Mouse (Mus musculus): ENCODE measurements around the gene Slx4ip.

Slx4ip gene

DNA sequence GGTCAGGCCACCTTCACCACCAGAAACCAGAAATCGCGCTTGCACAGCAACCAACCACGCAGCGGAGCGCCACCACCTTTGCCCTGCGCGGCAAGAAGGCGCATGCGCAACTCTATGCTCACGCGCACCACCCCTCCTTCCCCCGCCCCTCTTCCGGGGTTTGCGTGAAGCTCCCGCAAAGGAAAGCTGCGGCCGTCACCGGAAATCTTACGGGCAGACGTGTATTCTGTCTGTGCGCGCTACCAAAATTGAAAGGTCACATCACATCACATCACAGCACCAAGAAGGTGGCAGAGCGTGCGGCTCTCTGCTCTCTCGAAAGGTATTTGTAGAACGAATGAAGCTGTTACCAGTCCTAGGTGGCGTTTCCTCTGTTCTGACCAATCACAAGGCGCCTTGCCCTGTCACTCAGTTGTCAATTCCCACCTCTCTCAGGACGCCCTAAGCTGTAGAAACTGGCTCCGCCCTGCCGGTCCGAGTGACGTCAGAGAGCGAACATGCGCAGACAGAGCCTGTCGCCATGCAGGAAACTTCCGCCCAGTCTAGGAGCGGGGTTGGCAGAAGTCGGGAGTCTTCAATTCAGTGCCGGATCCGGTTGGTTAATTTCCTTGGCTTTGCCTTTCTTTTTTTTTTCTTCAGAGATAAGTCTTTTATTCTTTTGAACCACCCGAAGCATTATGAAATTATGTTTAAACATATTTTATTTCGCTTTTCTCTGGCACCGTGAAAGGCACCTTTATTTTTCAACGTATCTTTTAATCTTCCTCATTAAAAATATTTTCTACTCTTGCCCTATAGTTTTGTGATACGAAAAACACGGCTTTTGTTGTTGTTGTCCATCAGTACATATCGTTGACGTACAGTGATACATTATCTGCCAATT lies at the start of gene Slx4ip, which contains the start of the genes AL731706.1 and Mkks:
Gene Slx4ip (plus strand): TSS at position 151 of the 883 bp plus-strand sequence.
Gene AL731706.1 (minus strand): TSS at position 322 of the 883 bp plus-strand sequence.
Gene Mkks (minus strand): TSS at position 322 of the 883 bp plus-strand sequence.
- TF ChIP-seq GATA4 (IDR thresholded peaks at IDR 0.05; ENCODE audit: insufficient replicate concordance, low read length), result no peak

DNA sequence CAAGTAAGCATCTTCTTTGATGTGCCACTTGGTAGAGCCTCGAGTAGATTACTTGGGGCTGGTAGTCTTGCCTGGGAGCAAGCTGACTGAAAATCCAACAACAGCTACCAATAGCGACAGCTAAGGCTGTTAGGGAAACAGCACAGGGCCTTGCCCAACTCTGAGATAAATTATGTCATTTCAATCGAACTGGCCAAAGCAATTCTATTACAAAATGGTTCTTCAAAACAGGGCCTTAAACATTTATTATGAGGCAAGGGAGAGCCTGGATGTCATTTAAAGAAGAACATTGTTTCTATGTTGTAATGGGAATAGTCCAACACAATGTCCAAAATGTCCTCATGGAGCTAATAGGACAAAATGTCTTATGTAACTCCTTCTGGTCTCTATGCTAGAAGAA lies 40.7 kb upstream of the Slx4ip start:
- no peak for TF ChIP-seq GATA4 (IDR thresholded peaks at IDR 0.05; ENCODE audit: insufficient replicate concordance, low read length)

DNA sequence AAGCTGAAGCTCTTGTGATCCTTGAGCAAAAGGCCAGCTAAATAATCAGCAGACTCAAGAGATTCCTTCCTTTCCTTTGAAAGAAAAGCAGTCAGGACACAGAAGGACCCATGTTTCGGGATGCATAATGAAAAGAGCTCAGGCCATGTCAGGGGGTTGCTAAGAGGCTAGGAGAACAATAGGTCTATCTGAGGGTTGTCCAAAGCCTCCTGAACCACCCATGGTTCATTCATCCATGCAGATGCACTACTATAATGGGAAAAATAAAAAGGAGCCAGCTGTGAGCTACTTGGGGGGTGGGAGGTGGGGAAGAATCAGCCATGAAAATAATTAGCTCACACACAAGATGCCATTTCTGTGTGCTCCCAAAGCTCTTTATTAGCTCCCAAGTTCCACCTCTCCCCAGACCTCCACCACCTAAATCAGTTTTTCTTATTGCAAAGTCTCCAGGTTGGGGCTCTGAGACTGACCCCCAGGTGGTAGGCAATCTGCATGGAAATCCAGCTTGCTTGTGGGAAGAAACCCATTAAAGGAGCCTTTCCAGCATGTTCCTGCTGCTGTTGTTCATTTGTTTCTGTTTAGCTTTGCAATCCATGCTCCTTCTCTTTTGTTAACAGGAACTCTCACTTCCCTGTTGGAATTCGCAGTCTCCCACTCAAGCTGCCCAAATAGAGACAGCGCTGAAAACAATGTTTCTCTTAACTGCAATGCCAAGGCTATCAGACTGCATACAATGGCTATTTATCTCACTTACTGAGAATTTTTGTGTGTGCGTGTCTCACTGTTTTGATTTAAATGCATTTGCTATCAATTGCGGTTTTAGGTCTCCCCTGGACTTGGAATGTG lies 36.3 kb upstream of the Slx4ip start:
- TF ChIP-seq GATA4 (IDR thresholded peaks at IDR 0.05; ENCODE audit: insufficient replicate concordance, low read length), result no peak

DNA sequence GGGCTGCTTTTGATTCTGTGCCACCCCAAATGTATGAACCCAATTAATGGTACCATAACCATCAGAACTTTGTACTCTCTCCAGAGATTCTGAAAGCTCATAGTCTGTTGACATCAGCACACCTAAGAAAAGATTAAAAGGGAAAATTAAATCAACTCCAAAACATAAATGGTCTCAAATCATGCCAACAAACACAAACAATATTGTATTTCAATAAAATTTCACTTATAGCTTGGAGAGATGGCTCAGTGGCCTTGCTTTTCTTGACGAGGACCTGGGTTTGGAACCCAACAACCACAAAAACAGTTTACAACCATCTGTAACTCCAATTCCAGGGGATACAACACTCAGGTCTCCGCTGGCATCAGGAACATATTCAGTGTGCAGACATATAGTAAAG lies 5.4 kb upstream of the Slx4ip start, which contains the start of gene AL731706.2:
Gene AL731706.2 (minus strand): TSS at position 101 of the 400 bp plus-strand sequence.
- no peak for TF ChIP-seq GATA4 (IDR thresholded peaks at IDR 0.05; ENCODE audit: insufficient replicate concordance, low read length)

DNA sequence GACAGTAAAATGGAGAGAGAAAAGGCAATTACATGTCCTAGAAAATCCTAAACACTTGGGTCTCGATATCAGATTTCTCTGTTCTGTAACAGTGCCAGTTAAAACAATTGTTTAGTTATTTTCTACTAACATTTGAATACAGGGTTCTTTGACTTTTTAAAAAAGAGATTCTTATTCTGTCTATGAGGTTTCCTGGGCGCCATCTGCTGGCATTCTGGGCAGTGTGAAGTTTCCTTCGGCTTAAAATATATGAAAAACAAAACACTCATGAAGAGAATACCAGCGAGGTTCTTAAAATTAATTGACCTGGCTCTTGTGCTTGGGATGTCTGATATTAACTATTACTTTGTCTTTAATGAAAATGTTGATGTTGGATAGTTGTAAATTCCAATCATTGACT lies 4.2 kb upstream of the Slx4ip start:
- TF ChIP-seq GATA4 (IDR thresholded peaks at IDR 0.05; ENCODE audit: insufficient replicate concordance, low read length), result no peak

DNA sequence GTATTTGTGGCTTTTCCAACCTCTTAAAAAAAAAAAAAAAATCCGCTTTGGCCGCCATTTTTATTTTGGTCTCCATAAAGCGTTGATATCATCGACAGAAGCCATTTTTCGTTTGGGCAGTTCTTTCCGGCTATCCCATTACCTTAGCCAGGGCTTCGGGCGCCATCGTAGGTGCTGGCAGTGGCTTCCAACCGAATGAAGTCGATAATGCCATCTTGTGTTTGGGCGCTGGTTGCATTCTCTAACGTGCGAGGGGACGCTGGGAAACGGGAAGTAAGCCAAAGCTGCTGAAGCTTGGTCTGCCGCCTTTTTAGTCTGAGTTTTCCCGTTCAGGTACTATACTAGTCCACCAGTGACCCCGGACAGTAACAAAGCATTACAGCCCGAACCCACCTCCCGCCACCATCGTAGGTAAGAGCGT lies 943 bp downstream of the Slx4ip start:
- 0 out of 2 replicates have a peak, but pooled peaks have one; percentile 5 for TF ChIP-seq GATA4 (IDR thresholded peaks at IDR 0.05; ENCODE audit: insufficient replicate concordance, low read length)

DNA sequence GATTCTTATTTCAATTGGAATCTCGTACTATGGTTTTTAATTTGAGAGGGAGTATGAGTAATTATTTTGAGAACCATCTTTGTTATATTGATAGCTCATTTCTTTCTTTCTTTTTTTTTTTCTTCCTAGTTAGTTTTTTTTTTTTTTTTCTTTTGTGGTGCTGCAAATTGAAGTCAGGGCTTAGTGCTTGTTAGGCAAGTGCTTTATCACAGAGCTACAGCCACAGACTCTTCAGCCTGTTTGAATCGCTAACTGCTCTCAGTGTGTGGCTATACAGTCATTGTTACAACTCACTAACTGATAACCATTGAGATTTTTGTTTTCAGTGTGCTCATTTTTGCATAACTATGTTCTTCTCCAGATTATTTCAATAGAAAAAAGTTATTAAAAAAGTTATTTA lies 3.5 kb downstream of the Slx4ip start:
- TF ChIP-seq GATA4 (IDR thresholded peaks at IDR 0.05; ENCODE audit: insufficient replicate concordance, low read length), result no peak

DNA sequence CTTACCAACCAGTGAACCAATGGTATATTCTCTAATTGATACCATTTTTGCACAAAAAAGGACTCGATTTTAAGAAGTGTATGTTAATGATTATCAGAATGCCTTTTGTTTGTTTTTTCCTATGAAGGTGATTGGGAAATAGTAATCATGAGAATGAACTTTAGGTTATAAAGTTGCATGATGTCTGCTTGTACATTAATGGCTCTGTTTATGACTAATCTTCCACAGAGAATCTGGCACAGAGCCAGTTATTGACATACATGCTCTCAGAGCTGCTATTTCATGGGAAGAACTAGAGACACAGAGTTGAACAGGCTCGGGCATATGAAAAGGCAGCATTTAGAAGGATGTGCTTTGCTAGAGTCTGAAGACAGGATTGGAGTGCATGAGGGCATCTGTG lies 5.1 kb downstream of the Slx4ip start:
- no peak for TF ChIP-seq GATA4 (IDR thresholded peaks at IDR 0.05; ENCODE audit: insufficient replicate concordance, low read length)

DNA sequence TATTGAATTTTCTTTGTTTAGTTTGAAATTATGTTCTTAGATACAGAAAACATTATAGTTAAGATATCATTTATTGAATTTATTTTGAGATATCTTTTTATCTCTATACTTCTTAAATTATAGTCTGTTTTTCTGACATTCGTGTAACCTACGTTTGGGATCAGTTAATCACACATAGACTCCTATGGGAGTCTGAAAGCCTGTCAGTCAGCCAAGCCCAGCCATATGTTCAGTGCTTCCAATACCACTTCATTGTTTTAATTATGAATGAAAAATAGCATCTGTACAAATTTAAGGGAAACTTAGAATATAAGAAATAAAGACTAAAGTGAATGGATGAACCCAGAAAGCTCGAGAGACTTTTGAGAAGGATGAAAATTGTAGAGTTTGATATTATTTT lies 17.6 kb downstream of the Slx4ip start:
- TF ChIP-seq GATA4 (IDR thresholded peaks at IDR 0.05; ENCODE audit: insufficient replicate concordance, low read length), result no peak

DNA sequence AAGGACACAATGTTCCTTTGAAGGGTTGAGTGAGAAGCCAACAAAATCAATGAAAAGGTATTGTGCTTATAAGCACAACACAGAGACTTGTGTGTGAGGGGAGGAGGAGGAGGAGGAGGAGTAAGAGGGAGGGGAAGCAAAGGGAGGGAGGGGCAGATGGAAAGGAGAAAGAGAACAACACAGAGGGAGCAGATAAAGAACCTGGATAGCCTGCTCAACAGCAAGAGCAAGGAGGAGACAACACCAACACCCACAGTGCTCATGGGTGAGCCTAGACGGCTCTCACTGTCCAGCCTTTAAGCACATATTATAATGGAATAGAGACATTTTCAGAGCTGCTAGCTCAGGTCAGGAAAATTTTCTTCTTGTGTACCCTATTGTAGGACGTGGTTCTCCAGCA lies 18.3 kb downstream of the Slx4ip start:
- no peak for TF ChIP-seq GATA4 (IDR thresholded peaks at IDR 0.05; ENCODE audit: insufficient replicate concordance, low read length)

DNA sequence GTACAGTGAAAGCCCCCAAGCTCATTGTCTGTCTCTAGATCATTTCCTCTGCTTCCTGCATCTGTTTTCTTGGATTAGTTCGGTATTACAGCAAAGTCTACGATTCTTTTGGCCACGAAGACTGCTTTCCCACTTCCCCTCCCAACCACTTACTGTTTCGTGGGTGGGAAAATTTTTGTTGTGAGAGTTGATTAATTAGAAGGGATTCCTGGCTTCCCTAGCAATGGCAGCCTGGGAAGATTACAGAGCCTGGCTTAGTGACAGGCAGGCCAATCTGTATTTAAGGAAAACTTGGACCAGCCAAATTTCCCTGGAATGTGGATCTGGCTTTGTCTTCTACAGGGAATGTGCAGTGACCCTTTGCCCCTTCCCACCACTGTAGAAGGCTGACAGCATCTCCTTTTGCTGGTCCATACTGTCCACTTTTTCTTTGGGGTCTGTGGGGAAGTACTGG lies 21.0 kb downstream of the Slx4ip start:
- peak; percentile 39; the same call in 1 of the 2 replicates for TF ChIP-seq GATA4 (IDR thresholded peaks at IDR 0.05; ENCODE audit: insufficient replicate concordance, low read length)

DNA sequence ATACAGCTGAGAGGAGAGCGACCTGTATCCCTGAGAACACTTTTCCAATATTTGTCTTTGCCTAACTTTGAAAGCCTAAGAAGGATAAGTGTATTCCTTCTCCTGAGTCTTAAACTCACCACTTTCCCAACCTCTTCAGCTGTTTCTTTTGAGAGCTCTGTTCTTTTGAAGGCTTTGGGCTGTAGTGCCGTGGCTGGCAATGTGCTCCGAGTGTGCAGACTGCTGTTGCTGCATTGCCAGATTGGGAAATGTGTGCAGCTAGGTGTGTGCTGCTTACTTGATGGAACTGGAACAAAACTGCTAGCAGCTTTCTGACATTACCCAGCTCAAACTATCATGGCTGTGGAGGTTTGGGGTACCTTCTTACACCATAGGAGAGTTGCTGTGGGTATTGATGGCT lies 22.0 kb downstream of the Slx4ip start:
- TF ChIP-seq GATA4 (IDR thresholded peaks at IDR 0.05; ENCODE audit: insufficient replicate concordance, low read length), result no peak

DNA sequence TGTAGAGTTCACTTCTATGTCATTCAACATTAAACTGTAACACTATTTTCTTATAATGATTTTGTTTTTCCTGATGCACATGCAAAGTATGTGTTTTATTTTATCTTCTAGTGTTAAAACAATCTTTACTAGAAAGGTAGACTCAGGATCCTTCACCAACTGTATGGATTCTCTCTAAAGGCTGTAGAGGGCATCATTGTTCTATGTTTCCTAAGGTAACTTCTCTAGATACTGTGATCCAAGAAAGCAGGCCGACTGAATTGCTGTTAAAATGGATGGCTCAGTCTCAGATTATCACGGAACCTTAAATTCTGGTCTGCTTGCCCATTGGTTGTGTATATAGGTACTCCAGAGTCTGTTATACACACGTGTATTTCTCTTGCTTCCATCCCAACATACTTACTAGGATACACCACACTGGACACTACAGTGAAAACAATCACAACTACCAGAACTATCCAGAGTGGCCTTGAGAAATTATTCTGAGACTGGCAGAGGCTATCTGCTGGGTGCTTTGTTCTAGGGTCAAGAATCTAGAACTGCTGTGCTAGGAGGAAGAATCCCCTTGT lies 23.4 kb downstream of the Slx4ip start:
- TF ChIP-seq GATA4 (IDR thresholded peaks at IDR 0.05; ENCODE audit: insufficient replicate concordance, low read length), result no peak

DNA sequence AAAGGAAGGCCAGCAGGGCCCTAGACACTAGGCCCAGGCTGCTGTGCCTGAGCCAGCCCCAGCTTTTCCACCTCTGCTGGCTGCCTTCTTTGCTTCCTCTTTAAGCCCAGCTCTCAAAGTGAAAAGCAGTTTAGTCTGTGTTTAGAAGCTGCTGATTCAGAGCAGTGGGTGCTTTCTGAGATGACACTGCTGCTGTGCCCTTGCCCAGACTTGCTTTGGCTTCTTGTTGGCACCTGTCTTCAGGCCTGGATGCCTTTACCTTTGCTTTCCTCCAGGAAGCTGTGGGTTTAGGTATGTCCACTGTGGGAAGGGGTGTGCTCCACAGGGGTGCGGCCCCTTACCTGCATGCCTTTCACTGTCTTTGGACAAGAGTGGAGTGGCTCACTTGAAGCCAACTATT lies 28.4 kb downstream of the Slx4ip start:
- TF ChIP-seq GATA4 (IDR thresholded peaks at IDR 0.05; ENCODE audit: insufficient replicate concordance, low read length), result no peak
